Mouse (Mus musculus) forebrain, embryonic 15.5 days (tissue): ENCODE results near the gene Iqcf3. TPM values are rescaled to one million over a fixed set of nuclear protein-coding genes. Genes with fewer than 3 reads are reported as not detected.

Experiments
- ATAC-seq: fragments of 200-750 bp; cut with Nextera tagmentation; replicated peaks from 2 replicates; pipeline ENCODE4 v1.8.0; 2017; ENCODE audit warnings: mild to moderate bottlenecking, moderate TSS enrichment, moderate library complexity
- H3K27ac ChIP-seq: fragments of 300-500 bp; sonication (generic); replicated peaks from 2 replicates; pipeline ENCODE4 v1.5.1; 2015; ENCODE audit warnings: mild to moderate bottlenecking, inconsistent platforms
- H3K27me3 ChIP-seq: fragments of 300-500 bp; sonication (generic); 2 replicates; pipeline ENCODE4 v1.6.1; 2015; ENCODE audit warnings: inconsistent platforms
- H3K36me3 ChIP-seq: fragments of 300-500 bp; sonication (generic); 2 replicates; pipeline ENCODE4 v1.6.1; 2015; ENCODE audit warnings: mild to moderate bottlenecking, inconsistent platforms
- H3K4me1 ChIP-seq: fragments of 300-500 bp; sonication (generic); 2 replicates; pipeline ENCODE4 v1.6.1; 2015; ENCODE audit warnings: inconsistent platforms
- H3K4me2 ChIP-seq: fragments of 300-500 bp; sonication (generic); replicated peaks from 2 replicates; pipeline ENCODE4 v1.6.1; 2015; ENCODE audit warnings: mild to moderate bottlenecking, inconsistent platforms
- H3K4me3 ChIP-seq: fragments of 300-500 bp; sonication (generic); 2 replicates; pipeline ENCODE4 v1.5.1; 2015; ENCODE audit warnings: mild to moderate bottlenecking, inconsistent platforms
- H3K9ac ChIP-seq: fragments of 300-500 bp; sonication (generic); replicated peaks from 2 replicates; pipeline ENCODE4 v1.6.1; 2015; ENCODE audit warnings: mild to moderate bottlenecking, inconsistent platforms
- H3K9me3 ChIP-seq: fragments of 300-500 bp; sonication (generic); 2 replicates; pipeline ENCODE4 v1.6.1; 2016; ENCODE audit warnings: inconsistent platforms
- WGBS: fragments of 180-500 bp; shearing (Covaris S2); methylation state at CpG from one replicate; pipeline ENCODE4 v1.1.7; 2015; ENCODE audit warnings: mixed read lengths; 5-methylcytosine and 5-hydroxymethylcytosine counted together
- polyA plus RNA-seq: library from polyadenylated mRNA; unstranded; fragments of >200 nt; fragmentation: Nextera tagmentation; extraction: Ambion mirVana; gene quantifications from 2 replicates; pipeline ENCODE4 v1.2.1, GENCODE M21; 2015

Gene Iqcf3
- polyA plus RNA-seq, 1 experiment from 2014 or later = not detected

GRCm38 (mm10) chr9:106566437-106566836 lies 5.0 kb upstream of the Iqcf3 start:
- H3K9me3 ChIP-seq = no peaks in the 10 kb centered on the region
- H3K36me3 ChIP-seq = no peaks in the 10 kb centered on the region
- 70% methylated on average over 11 of the region's 11 CpGs for WGBS
- no peaks in the 10 kb centered on the region for H3K4me1 ChIP-seq
- no peak overlapping the region for H3K4me2 ChIP-seq
- no peak overlapping the region for H3K27ac ChIP-seq
- no peaks in the 10 kb centered on the region for H3K27me3 ChIP-seq
- no peak overlapping the region for H3K4me3 ChIP-seq
- no peak for ATAC-seq
- H3K9ac ChIP-seq = no peak overlapping the region

- no peak overlapping the region for H3K4me2 ChIP-seq
- H3K9me3 ChIP-seq = no peaks in the 10 kb centered on the region
- no peak overlapping the region for H3K9ac ChIP-seq
- no peak overlapping the region for H3K27ac ChIP-seq
- no peak overlapping the region for H3K4me3 ChIP-seq
- ATAC-seq = no peak
- no peaks in the 10 kb centered on the region for H3K36me3 ChIP-seq
- H3K27me3 ChIP-seq = no peaks in the 10 kb centered on the region
- no peaks in the 10 kb centered on the region for H3K4me1 ChIP-seq
- 73% methylated on average over 8 of the region's 8 CpGs for WGBS
These were observed 2.6 kb upstream of the Iqcf3 start for GRCm38 (mm10) chr9:106564025-106564424.

GRCm38 (mm10) chr9:106562291-106562690 lies 860 bp upstream of the Iqcf3 start:
- no peaks in the 10 kb centered on the region for H3K36me3 ChIP-seq
- no peaks in the 10 kb centered on the region for H3K4me1 ChIP-seq
- WGBS = 92% methylated on average over 11 of the region's 11 CpGs
- H3K4me2 ChIP-seq = no peak overlapping the region
- no peak overlapping the region for H3K27ac ChIP-seq
- H3K9ac ChIP-seq = no peak overlapping the region
- no peaks in the 10 kb centered on the region for H3K27me3 ChIP-seq
- no peaks in the 10 kb centered on the region for H3K9me3 ChIP-seq
- H3K4me3 ChIP-seq = no peak overlapping the region
- no peak for ATAC-seq

- no peaks in the 10 kb centered on the region for H3K4me1 ChIP-seq
- no peak overlapping the region for H3K27ac ChIP-seq
- H3K9me3 ChIP-seq = no peaks in the 10 kb centered on the region
- no peak overlapping the region for H3K4me3 ChIP-seq
- no peak overlapping the region for H3K9ac ChIP-seq
- H3K36me3 ChIP-seq = no peaks in the 10 kb centered on the region
- H3K4me2 ChIP-seq = no peak overlapping the region
- H3K27me3 ChIP-seq = no peaks in the 10 kb centered on the region
- ATAC-seq = no peak
- 90% methylated on average over 11 of the region's 11 CpGs for WGBS
These were observed 26.5 kb downstream of the Iqcf3 start for GRCm38 (mm10) chr9:106534975-106535374.

GRCm38 (mm10) chr9:106534296-106534695 lies 27.1 kb downstream of the Iqcf3 start:
- Histone ChIP-seq H3K27me3 (no peaks in the 10 kb centered on the region), H3K9ac (no peak overlapping the region), H3K4me1 (no peaks in the 10 kb centered on the region), H3K4me3 (no peak overlapping the region), H3K27ac (no peak overlapping the region), H3K4me2 (no peak overlapping the region), H3K9me3 (no peaks in the 10 kb centered on the region), H3K36me3 (no peaks in the 10 kb centered on the region)
- WGBS = 90% methylated on average over 7 of the region's 7 CpGs
- ATAC-seq = no peak

- no peaks in the 10 kb centered on the region for H3K4me1 ChIP-seq
- no peaks in the 10 kb centered on the region for H3K36me3 ChIP-seq
- no peaks in the 10 kb centered on the region for H3K9me3 ChIP-seq
- no peak overlapping the region for H3K4me2 ChIP-seq
- 22% methylated on average over 3 of the region's 3 CpGs for WGBS
- no peak overlapping the region for H3K27ac ChIP-seq
- no peak for ATAC-seq
- no peak overlapping the region for H3K9ac ChIP-seq
- H3K4me3 ChIP-seq = no peak overlapping the region
- H3K27me3 ChIP-seq = no peaks in the 10 kb centered on the region
These were observed 29.6 kb downstream of the Iqcf3 start for GRCm38 (mm10) chr9:106531833-106532232.

- no peaks in the 10 kb centered on the region for H3K27me3 ChIP-seq
- H3K4me1 ChIP-seq = no peaks in the 10 kb centered on the region
- no peak overlapping the region for H3K4me2 ChIP-seq
- no peak overlapping the region for H3K9ac ChIP-seq
- no peak overlapping the region for H3K4me3 ChIP-seq
- ATAC-seq = no peak
- H3K9me3 ChIP-seq = no peaks in the 10 kb centered on the region
- H3K36me3 ChIP-seq = no peaks in the 10 kb centered on the region
- H3K27ac ChIP-seq = no peak overlapping the region
- WGBS = 81% methylated on average over 8 of the region's 8 CpGs
These were observed 41.5 kb downstream of the Iqcf3 start for GRCm38 (mm10) chr9:106519909-106520308.

GRCm38 (mm10) chr9:106519433-106519832 lies 42.0 kb downstream of the Iqcf3 start:
- no peak for ATAC-seq

GRCm38 (mm10) chr9:106514273-106514672 lies 47.2 kb downstream of the Iqcf3 start, which contains the start of gene Iqcf5:
Gene Iqcf5, plus strand, starts transcription at chr9:106514573.
- no peak for ATAC-seq
- Histone ChIP-seq H3K4me1 (peaks cover 4% of the 10 kb centered on the region; the same call in 1 of the 2 replicates), H3K36me3 (no peaks in the 10 kb centered on the region), H3K27me3 (no peaks in the 10 kb centered on the region), H3K9ac (no peak within 1 kb of the TSS), H3K4me3 (no peak within 1 kb of the TSS), H3K27ac (no peak within 1 kb of the TSS; the same call in 1 of the 2 replicates), H3K9me3 (no peaks in the 10 kb centered on the region), H3K4me2 (no peak within 1 kb of the TSS)
- 87% methylated on average over 4 of the region's 4 CpGs for WGBS

More at GRCm38 (mm10) chr9:106519433-106519832, 42.0 kb downstream of the Iqcf3 start:
- Histone ChIP-seq H3K27ac (no peak overlapping the region), H3K4me3 (no peak overlapping the region), H3K9ac (no peak overlapping the region), H3K27me3 (no peaks in the 10 kb centered on the region), H3K36me3 (no peaks in the 10 kb centered on the region), H3K9me3 (no peaks in the 10 kb centered on the region), H3K4me2 (no peak overlapping the region), H3K4me1 (no peaks in the 10 kb centered on the region)
- 77% methylated on average over 2 of the region's 2 CpGs for WGBS

- Histone ChIP-seq H3K36me3 (no peaks in the 10 kb centered on the region), H3K4me1 (peaks cover 4% of the 10 kb centered on the region; the same call in 1 of the 2 replicates), H3K27ac (no peak overlapping the region; the same call in 1 of the 2 replicates), H3K9me3 (no peaks in the 10 kb centered on the region), H3K4me2 (no peak overlapping the region), H3K9ac (no peak overlapping the region), H3K4me3 (no peak overlapping the region), H3K27me3 (no peaks in the 10 kb centered on the region)
- ATAC-seq = no peak
- whole genome bisulfite sequencing = 76% methylated on average over 6 of the region's 6 CpGs
These were observed 47.9 kb downstream of the Iqcf3 start for GRCm38 (mm10) chr9:106513566-106513965.

GRCm38 (mm10) chr9:106512729-106513450 lies 48.5 kb downstream of the Iqcf3 start:
- Histone ChIP-seq H3K36me3 (no peaks in the 10 kb centered on the region), H3K4me1 (peaks cover 4% of the 10 kb centered on the region; the same call in 1 of the 2 replicates), H3K9me3 (no peaks in the 10 kb centered on the region), H3K27ac (no peak overlapping the region; the same call in 1 of the 2 replicates), H3K27me3 (no peaks in the 10 kb centered on the region), H3K4me2 (no peak overlapping the region), H3K4me3 (no peak overlapping the region), H3K9ac (no peak overlapping the region)
- WGBS = 46% methylated on average over 13 of the region's 13 CpGs
- ATAC-seq = no peak

- Histone ChIP-seq H3K4me1 (peaks cover 4% of the 10 kb centered on the region; the same call in 1 of the 2 replicates), H3K27me3 (no peaks in the 10 kb centered on the region), H3K9ac (no peak overlapping the region), H3K4me2 (no peak overlapping the region), H3K27ac (no peak overlapping the region), H3K36me3 (no peaks in the 10 kb centered on the region), H3K4me3 (no peak overlapping the region), H3K9me3 (no peaks in the 10 kb centered on the region)
- ATAC-seq = no peak
- 94% methylated on average over 10 of the region's 10 CpGs for WGBS
These were observed 52.1 kb downstream of the Iqcf3 start for GRCm38 (mm10) chr9:106509356-106509755.

GRCm38 (mm10) chr9:106504246-106504645 lies 57.2 kb downstream of the Iqcf3 start:
- ATAC-seq = no peak
- WGBS = 72% methylated on average over 6 of the region's 6 CpGs
- Histone ChIP-seq H3K4me2 (no peak overlapping the region), H3K9ac (no peak overlapping the region), H3K27me3 (no peaks in the 10 kb centered on the region), H3K9me3 (no peaks in the 10 kb centered on the region), H3K4me3 (no peak overlapping the region), H3K27ac (no peak overlapping the region), H3K4me1 (no peaks in the 10 kb centered on the region), H3K36me3 (no peaks in the 10 kb centered on the region)
